Mouse (Mus musculus) spleen, postnatal 10 days (tissue): Measurements from ENCODE around the gene Tnpo1.
"Not testable (repeated sequence)": the region's sequence is repeated elsewhere in the genome, so short reads cannot be mapped to it uniquely, and the experiment has no call there.

Experiments used
- DNase-seq, 2 experiments: peaks; one replicate each; pipeline ENCODE4 v3.0.0; 2021 to 2022; ENCODE audit warnings: low spot score in 2 of 2

The Tnpo1 gene

GRCm38 (mm10) chr13:98890137-98890870 lies 35.9 kb downstream of the Tnpo1 start:
- DNase-seq: peak; percentile 65 to 77

GRCm38 (mm10) chr13:98889211-98889610 lies 37.0 kb downstream of the Tnpo1 start:
- no peak for DNase-seq

- no peak for DNase-seq
These were observed 42.4 kb downstream of the Tnpo1 start for GRCm38 (mm10) chr13:98883774-98884173.

GRCm38 (mm10) chr13:98881991-98882390 lies 44.2 kb downstream of the Tnpo1 start:
- no peak for DNase-seq

GRCm38 (mm10) chr13:98880336-98880735 lies 45.8 kb downstream of the Tnpo1 start:
- no peak for DNase-seq

- no peak for DNase-seq
These were observed 46.8 kb downstream of the Tnpo1 start for GRCm38 (mm10) chr13:98879422-98879821.

- DNase-seq: no peak
These were observed 49.0 kb downstream of the Tnpo1 start for GRCm38 (mm10) chr13:98877165-98877564.

- DNase-seq: no peak
These were observed 51.5 kb downstream of the Tnpo1 start for GRCm38 (mm10) chr13:98874727-98875126.

GRCm38 (mm10) chr13:98872273-98872847 lies 53.8 kb downstream of the Tnpo1 start:
- no peak for DNase-seq

GRCm38 (mm10) chr13:98871263-98871662 lies 54.9 kb downstream of the Tnpo1 start:
- DNase-seq: no peak

GRCm38 (mm10) chr13:98868236-98868923 lies 57.8 kb downstream of the Tnpo1 start:
- no peak for DNase-seq

- peak in 1 of 2 experiments; percentile 57 for DNase-seq
These were observed 58.4 kb downstream of the Tnpo1 start for GRCm38 (mm10) chr13:98867810-98868209.

GRCm38 (mm10) chr13:98855291-98855690 lies 70.9 kb downstream of the Tnpo1 start:
- DNase-seq: no peak

GRCm38 (mm10) chr13:98845794-98846193 lies 80.4 kb downstream of the Tnpo1 start:
- no peak for DNase-seq

GRCm38 (mm10) chr13:98836423-98837088 lies 89.6 kb downstream of the Tnpo1 start:
- DNase-seq: no peak

- DNase-seq: no peak
These were observed 90.4 kb downstream of the Tnpo1 start for GRCm38 (mm10) chr13:98835740-98836139.

- no peak for DNase-seq
These were observed 91.5 kb downstream of the Tnpo1 start for GRCm38 (mm10) chr13:98834723-98835122.

- DNase-seq: no peak
These were observed 92.0 kb downstream of the Tnpo1 start for GRCm38 (mm10) chr13:98834199-98834598.

- DNase-seq: no peak
These were observed 93.4 kb downstream of the Tnpo1 start for GRCm38 (mm10) chr13:98832451-98833450.

GRCm38 (mm10) chr13:98829026-98829425 lies 97.2 kb downstream of the Tnpo1 start:
- not testable (repeated sequence) for DNase-seq

- DNase-seq: no peak
These were observed 100.6 kb downstream of the Tnpo1 start for GRCm38 (mm10) chr13:98825574-98825973.
